Mouse (Mus musculus): ENCODE measurements around the gene Sigmar1. TPM values are rescaled to one million over a fixed set of nuclear protein-coding genes. Genes with fewer than 3 reads are reported as not detected.
"Not testable (repeated sequence)": the region's sequence is repeated elsewhere in the genome, so short reads cannot be mapped to it uniquely, and the experiment has no call there.

The Sigmar1 gene
- 43.3 and 43.7 TPM in 2 replicates for polyA plus RNA-seq (2015; fragmentation: Nextera tagmentation; extraction: Ambion mirVana)

DNA sequence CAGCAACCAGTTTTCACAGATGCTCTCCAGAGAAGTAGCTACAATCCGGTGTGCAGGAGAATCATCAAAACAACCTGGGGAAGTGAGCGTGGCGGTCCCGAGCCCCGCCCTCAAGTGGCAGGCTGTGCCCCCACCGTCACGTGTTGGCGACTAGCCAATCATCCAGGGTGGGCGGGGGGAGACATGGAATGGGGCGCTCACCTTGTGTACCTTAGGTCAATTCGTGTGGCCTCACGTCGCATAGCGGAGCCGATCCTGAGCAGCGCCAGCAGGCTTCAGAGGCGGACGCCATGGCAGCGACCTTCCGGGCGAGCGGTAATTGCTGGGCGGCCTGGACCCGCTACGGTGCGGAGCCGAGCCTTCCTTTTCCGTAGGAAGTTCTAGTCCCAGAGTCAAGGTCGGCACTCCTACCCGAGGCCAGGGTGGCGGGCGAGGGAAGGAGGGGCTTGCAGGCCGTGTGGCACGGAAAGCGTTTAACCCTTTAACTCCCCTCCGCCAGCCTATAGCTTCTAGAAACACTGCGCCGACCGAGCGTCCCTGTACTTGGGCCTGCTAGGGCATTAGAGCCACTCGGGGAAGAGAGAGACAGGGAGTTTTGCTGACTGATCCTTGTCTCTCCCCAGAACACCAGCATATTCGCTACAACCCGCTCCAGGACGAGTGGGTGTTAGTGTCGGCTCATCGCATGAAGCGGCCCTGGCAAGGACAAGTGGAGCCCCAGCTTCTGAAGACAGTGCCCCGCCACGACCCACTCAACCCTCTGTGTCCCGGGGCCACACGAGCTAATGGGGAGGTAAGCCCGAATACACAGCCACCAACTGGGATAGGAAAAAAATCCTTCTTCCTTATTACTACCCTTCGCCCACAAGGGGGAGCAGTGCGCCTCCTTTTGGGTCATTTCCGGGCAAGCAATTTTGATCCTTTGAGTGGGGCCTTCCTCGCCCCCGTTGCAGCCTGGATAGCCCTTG, at the start of gene Sigmar1:
TSS of gene Sigmar1 (minus strand) at position 820 of the 968 bp plus-strand sequence.
- WGBS: under 1% methylated on average over 53 of the region's 57 CpGs
- H3K4me1 ChIP-seq (ENCODE audit: insufficient read depth, low read depth, low read length): peaks cover 5% of the 10 kb centered on the region; the same call in 1 of the 2 replicates
- peak within 1 kb of the TSS; percentile 55 for H3K4me3 ChIP-seq (ENCODE audit: low read depth, low read length)
- peak; percentile 34; the same call in 1 of the 2 replicates for TF ChIP-seq EP300 (IDR thresholded peaks at IDR 0.05)
- TF ChIP-seq CTCF (IDR thresholded peaks at IDR 0.05): peak; percentile 91
- peak within 1 kb of the TSS; percentile 73 for H3K9ac ChIP-seq (replicated peaks; ENCODE audit: low read depth)
- peak; percentile 93 for DNase-seq (ENCODE audit: low spot score)
- H3K9me3 ChIP-seq (ENCODE audit: low read length): no peaks in the 10 kb centered on the region
- peak within 1 kb of the TSS; percentile 82 for H3K27ac ChIP-seq (ENCODE audit: low read length)
- no peaks in the 10 kb centered on the region for H3K27me3 ChIP-seq (replicated peaks; ENCODE audit: insufficient read depth, low read length)
- no peaks in the 10 kb centered on the region for H3K36me3 ChIP-seq (ENCODE audit: insufficient read depth, low read length)
- H3K4me2 ChIP-seq (replicated peaks; ENCODE audit: low read depth, low read length): peak within 1 kb of the TSS; percentile 92
- ATAC-seq: peak; percentile 64

DNA sequence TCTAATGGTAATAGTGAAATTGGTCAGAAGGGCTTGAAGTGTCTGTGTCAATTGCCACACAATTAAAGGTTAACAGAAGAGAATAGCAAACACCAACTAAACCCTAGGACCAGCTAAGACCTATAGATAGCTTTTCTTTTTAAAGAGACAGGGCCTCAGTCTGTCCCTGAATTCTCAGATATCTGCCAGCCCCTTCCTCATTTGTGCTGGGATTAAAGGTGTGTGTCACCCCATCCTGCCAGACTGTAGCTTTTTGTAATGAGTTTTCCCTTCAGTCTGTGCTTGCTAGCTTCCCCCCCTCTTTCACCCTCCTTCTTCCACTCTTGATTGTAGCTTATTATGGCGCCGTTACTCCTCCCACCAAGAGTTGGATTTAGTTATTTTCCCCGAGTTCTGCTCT, 27.2 kb upstream of the Sigmar1 start:
- 40% methylated on average over 3 of the region's 3 CpGs for WGBS

GRCm38 (mm10) chr4:41782711-41783110, 26.8 kb upstream of the Sigmar1 start:
- 53% methylated on average over 4 of the region's 4 CpGs for WGBS
- H3K4me1 ChIP-seq (ENCODE audit: insufficient read depth, low read depth, low read length); DNase-seq (ENCODE audit: low spot score); H3K9me3 ChIP-seq (ENCODE audit: low read length); H3K36me3 ChIP-seq (ENCODE audit: insufficient read depth, low read length); H3K4me2 ChIP-seq (replicated peaks; ENCODE audit: low read depth, low read length); H3K27me3 ChIP-seq (replicated peaks; ENCODE audit: insufficient read depth, low read length); H3K9ac ChIP-seq (replicated peaks; ENCODE audit: low read depth); H3K27ac ChIP-seq (ENCODE audit: low read length); ATAC-seq; H3K4me3 ChIP-seq (ENCODE audit: low read depth, low read length): not testable (repeated sequence)

More for the DNA sequence above, 27.2 kb upstream of the Sigmar1 start:
- H3K9me3 ChIP-seq (ENCODE audit: low read length); H3K27me3 ChIP-seq (replicated peaks; ENCODE audit: insufficient read depth, low read length); ATAC-seq; H3K9ac ChIP-seq (replicated peaks; ENCODE audit: low read depth); H3K4me1 ChIP-seq (ENCODE audit: insufficient read depth, low read depth, low read length); H3K27ac ChIP-seq (ENCODE audit: low read length); H3K36me3 ChIP-seq (ENCODE audit: insufficient read depth, low read length); H3K4me2 ChIP-seq (replicated peaks; ENCODE audit: low read depth, low read length); H3K4me3 ChIP-seq (ENCODE audit: low read depth, low read length); DNase-seq (ENCODE audit: low spot score): not testable (repeated sequence)

- DNase-seq (ENCODE audit: low spot score): peak; percentile 15
- not testable (repeated sequence) for H3K4me3 ChIP-seq (ENCODE audit: low read depth, low read length); H3K9me3 ChIP-seq (ENCODE audit: low read length); H3K4me2 ChIP-seq (replicated peaks; ENCODE audit: low read depth, low read length); H3K27me3 ChIP-seq (replicated peaks; ENCODE audit: insufficient read depth, low read length); H3K36me3 ChIP-seq (ENCODE audit: insufficient read depth, low read length); H3K9ac ChIP-seq (replicated peaks; ENCODE audit: low read depth); H3K4me1 ChIP-seq (ENCODE audit: insufficient read depth, low read depth, low read length); ATAC-seq; H3K27ac ChIP-seq (ENCODE audit: low read length)
- WGBS: 18% methylated on average over 9 of the region's 21 CpGs
Observed at GRCm38 (mm10) chr4:41781748-41782485, 26.0 kb upstream of the Sigmar1 start.

- not testable (repeated sequence) for H3K9ac ChIP-seq (replicated peaks; ENCODE audit: low read depth); H3K36me3 ChIP-seq (ENCODE audit: insufficient read depth, low read length); H3K27ac ChIP-seq (ENCODE audit: low read length); H3K4me3 ChIP-seq (ENCODE audit: low read depth, low read length); DNase-seq (ENCODE audit: low spot score); H3K4me1 ChIP-seq (ENCODE audit: insufficient read depth, low read depth, low read length); H3K27me3 ChIP-seq (replicated peaks; ENCODE audit: insufficient read depth, low read length); H3K4me2 ChIP-seq (replicated peaks; ENCODE audit: low read depth, low read length); ATAC-seq; H3K9me3 ChIP-seq (ENCODE audit: low read length)
- WGBS: 22% methylated on average over 5 of the region's 9 CpGs
Observed at GRCm38 (mm10) chr4:41781271-41781670, 25.3 kb upstream of the Sigmar1 start.

- H3K27me3 ChIP-seq (replicated peaks; ENCODE audit: insufficient read depth, low read length); H3K9me3 ChIP-seq (ENCODE audit: low read length); H3K4me2 ChIP-seq (replicated peaks; ENCODE audit: low read depth, low read length); DNase-seq (ENCODE audit: low spot score); H3K4me1 ChIP-seq (ENCODE audit: insufficient read depth, low read depth, low read length); H3K9ac ChIP-seq (replicated peaks; ENCODE audit: low read depth); H3K36me3 ChIP-seq (ENCODE audit: insufficient read depth, low read length); H3K4me3 ChIP-seq (ENCODE audit: low read depth, low read length); H3K27ac ChIP-seq (ENCODE audit: low read length); ATAC-seq: not testable (repeated sequence)
- WGBS: 82% methylated on average over 1 of the region's 1 CpGs
Observed at GRCm38 (mm10) chr4:41775840-41776239, 19.9 kb upstream of the Sigmar1 start.

DNA sequence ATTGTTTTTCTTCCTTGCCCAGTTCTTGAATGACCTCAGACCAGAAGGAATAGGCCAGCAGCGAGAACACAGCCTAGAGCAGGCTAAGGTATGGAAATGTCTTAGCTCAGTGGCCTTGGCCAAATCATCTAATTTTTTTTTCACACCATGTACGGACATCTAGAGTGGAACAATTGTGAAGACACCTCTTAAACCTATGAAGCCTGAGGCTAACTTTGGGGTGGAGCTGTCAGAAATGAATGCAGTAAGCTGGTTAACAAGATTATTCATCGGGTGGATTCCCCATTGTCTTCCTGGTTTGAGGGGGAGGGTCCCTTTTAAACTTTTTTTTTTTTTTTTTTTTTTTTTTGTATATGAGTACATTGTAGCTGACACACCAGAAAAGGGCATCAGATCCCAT, 18.5 kb upstream of the Sigmar1 start:
- not testable (repeated sequence) for H3K4me3 ChIP-seq (ENCODE audit: low read depth, low read length); H3K9me3 ChIP-seq (ENCODE audit: low read length); H3K27ac ChIP-seq (ENCODE audit: low read length); H3K36me3 ChIP-seq (ENCODE audit: insufficient read depth, low read length); H3K4me1 ChIP-seq (ENCODE audit: insufficient read depth, low read depth, low read length); ATAC-seq; H3K27me3 ChIP-seq (replicated peaks; ENCODE audit: insufficient read depth, low read length); H3K9ac ChIP-seq (replicated peaks; ENCODE audit: low read depth); DNase-seq (ENCODE audit: low spot score)
- 73% methylated on average over 3 of the region's 3 CpGs for WGBS
- peak overlapping the region; percentile 37; the same call in 1 of the 2 replicates for H3K4me2 ChIP-seq (replicated peaks; ENCODE audit: low read depth, low read length)

DNA sequence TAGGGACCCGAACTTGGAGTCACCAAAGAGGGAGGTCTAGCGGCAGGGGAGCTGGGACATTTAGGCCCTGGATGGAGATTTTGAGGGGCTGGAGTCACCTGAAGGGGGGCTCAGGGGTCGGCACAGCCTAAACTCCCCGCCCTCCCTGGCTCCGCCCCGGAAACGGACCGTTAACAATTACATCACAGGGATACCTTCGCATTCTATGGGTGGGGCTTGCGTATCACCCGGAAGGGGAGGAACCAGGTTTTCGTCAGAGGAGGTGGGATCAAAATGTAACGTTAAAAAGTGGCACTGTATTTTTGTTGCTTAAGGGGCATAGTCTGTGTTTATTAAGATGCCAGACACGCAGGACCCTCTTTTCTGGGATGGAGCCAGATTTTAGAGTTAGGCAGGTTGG, 18.0 kb upstream of the Sigmar1 start, which contains the start of gene Ccl27a:
TSS of gene Ccl27a (minus strand) at position 246 of the 400 bp plus-strand sequence.
- H3K9ac ChIP-seq (replicated peaks; ENCODE audit: low read depth); ATAC-seq; H3K9me3 ChIP-seq (ENCODE audit: low read length); H3K4me1 ChIP-seq (ENCODE audit: insufficient read depth, low read depth, low read length); H3K27me3 ChIP-seq (replicated peaks; ENCODE audit: insufficient read depth, low read length); H3K27ac ChIP-seq (ENCODE audit: low read length); H3K36me3 ChIP-seq (ENCODE audit: insufficient read depth, low read length): not testable (repeated sequence)
- Histone ChIP-seq H3K4me2 (replicated peaks; ENCODE audit: low read depth, low read length) (peak within 1 kb of the TSS; percentile 37), H3K4me3 (ENCODE audit: low read depth, low read length) (peak within 1 kb of the TSS; percentile 27)
- DNase-seq (ENCODE audit: low spot score): peak; percentile 83
- WGBS: 2% methylated on average over 12 of the region's 14 CpGs

- ATAC-seq: peak; percentile 57; the same call in 1 of the 2 replicates
- H3K36me3 ChIP-seq (ENCODE audit: insufficient read depth, low read length); H3K9ac ChIP-seq (replicated peaks; ENCODE audit: low read depth); H3K27me3 ChIP-seq (replicated peaks; ENCODE audit: insufficient read depth, low read length); H3K27ac ChIP-seq (ENCODE audit: low read length); H3K4me1 ChIP-seq (ENCODE audit: insufficient read depth, low read depth, low read length); H3K9me3 ChIP-seq (ENCODE audit: low read length): not testable (repeated sequence)
- WGBS: 3% methylated on average over 12 of the region's 25 CpGs
- H3K4me3 ChIP-seq (ENCODE audit: low read depth, low read length): peak overlapping the region; percentile 27
- H3K4me2 ChIP-seq (replicated peaks; ENCODE audit: low read depth, low read length): peak overlapping the region; percentile 37
- peak; percentile 88 for DNase-seq (ENCODE audit: low spot score)
Observed at GRCm38 (mm10) chr4:41773502-41773901, 17.5 kb upstream of the Sigmar1 start.

All from lung, postnatal 0 days (tissue).